Mouse (Mus musculus) stomach, embryonic 16.5 days (tissue): Measurements from ENCODE around the gene Trp53rkb. TPM values are rescaled to one million over a fixed set of nuclear protein-coding genes. Genes with fewer than 3 reads are reported as not detected.

Experiments
- ATAC-seq: fragments of 200-750 bp; cut with Nextera tagmentation; 2 replicates; pipeline ENCODE4 v1.8.0; 2017; ENCODE audit warnings: moderate number of reproducible peaks, moderate TSS enrichment; ENCODE audit not compliant: insufficient read depth, low FRiP score
- H3K27ac ChIP-seq: fragments of 300-500 bp; sonication (generic); 2 replicates; pipeline ENCODE4 v1.5.1; 2014; ENCODE audit warnings: low read length
- H3K27me3 ChIP-seq: fragments of 300-500 bp; sonication (generic); 2 replicates; pipeline ENCODE4 v1.6.1; 2014; ENCODE audit warnings: low read length, control low read depth, mixed read lengths; ENCODE audit not compliant: control insufficient read depth, insufficient read depth
- H3K36me3 ChIP-seq: fragments of 300-500 bp; sonication (generic); 2 replicates; pipeline ENCODE4 v1.6.1; 2014; ENCODE audit warnings: low read length; ENCODE audit not compliant: control insufficient read depth, insufficient read depth
- H3K4me1 ChIP-seq: fragments of 300-500 bp; sonication (generic); 2 replicates; pipeline ENCODE4 v1.6.1; 2014; ENCODE audit warnings: low read length, control low read depth, mixed read lengths; ENCODE audit not compliant: control insufficient read depth, insufficient read depth
- H3K4me2 ChIP-seq: fragments of 300-500 bp; sonication (generic); 2 replicates; pipeline ENCODE4 v1.6.1; 2014; ENCODE audit warnings: low read depth, low read length, mixed read lengths
- H3K4me3 ChIP-seq: fragments of 300-500 bp; sonication (generic); replicated peaks from 2 replicates; pipeline ENCODE4 v1.5.1; 2014; ENCODE audit warnings: mild to moderate bottlenecking, low read length
- H3K9ac ChIP-seq: fragments of 300-500 bp; sonication (generic); 2 replicates; pipeline ENCODE4 v1.6.1; 2014; ENCODE audit warnings: low read length
- H3K9me3 ChIP-seq: fragments of 300-500 bp; sonication (generic); replicated peaks from 2 replicates; pipeline ENCODE4 v1.6.1; 2016; ENCODE audit warnings: low read length, control low read depth; ENCODE audit not compliant: control insufficient read depth
- WGBS: fragments of 180-500 bp; shearing (Covaris S2); extraction: QIAGEN DNeasy Blood & Tissue Kit; methylation state at CpG from one replicate; pipeline ENCODE4 v1.1.7; 2014; 5-methylcytosine and 5-hydroxymethylcytosine counted together
- polyA plus RNA-seq: library from polyadenylated mRNA; unstranded; fragments of >200 nt; fragmentation: Nextera tagmentation; extraction: Ambion mirVana; gene quantifications from 2 replicates; pipeline ENCODE4 v1.2.1, GENCODE M21; 2015

The Trp53rkb gene
- polyA plus RNA-seq, 1 experiment from 2014 or later = 5.3 TPM

GRCm38 (mm10) chr2:166821406-166821805 lies 29.1 kb downstream of the Trp53rkb start:
- no peaks in the 10 kb centered on the region; the same call in 1 of the 2 replicates for H3K9me3 ChIP-seq
- no peak overlapping the region for H3K9ac ChIP-seq
- no peaks in the 10 kb centered on the region for H3K27me3 ChIP-seq
- 88% methylated on average over 3 of the region's 3 CpGs for WGBS
- ATAC-seq = no peak
- H3K4me3 ChIP-seq = no peak overlapping the region
- no peaks in the 10 kb centered on the region for H3K36me3 ChIP-seq
- H3K27ac ChIP-seq = no peak overlapping the region
- H3K4me2 ChIP-seq = no peak overlapping the region
- 0 out of 2 replicates have a peak, but pooled peaks cover 7% of the 10 kb centered on the region for H3K4me1 ChIP-seq

GRCm38 (mm10) chr2:166822119-166822826 lies 29.9 kb downstream of the Trp53rkb start:
- Histone ChIP-seq H3K9ac (no peak overlapping the region), H3K4me2 (no peak overlapping the region), H3K27me3 (no peaks in the 10 kb centered on the region), H3K36me3 (no peaks in the 10 kb centered on the region), H3K9me3 (no peaks in the 10 kb centered on the region; the same call in 1 of the 2 replicates), H3K4me1 (0 out of 2 replicates have a peak, but pooled peaks cover 7% of the 10 kb centered on the region), H3K27ac (0 out of 2 replicates have a peak overlapping the region, but pooled peaks have one; percentile 8), H3K4me3 (no peak overlapping the region)
- 52% methylated on average over 10 of the region's 10 CpGs for whole genome bisulfite sequencing
- peak; percentile 76 for ATAC-seq

GRCm38 (mm10) chr2:166822901-166823300 lies 30.6 kb downstream of the Trp53rkb start:
- WGBS = 81% methylated on average over 2 of the region's 2 CpGs
- H3K4me1 ChIP-seq = 0 out of 2 replicates have a peak, but pooled peaks cover 7% of the 10 kb centered on the region
- no peak overlapping the region for H3K4me2 ChIP-seq
- no peaks in the 10 kb centered on the region for H3K27me3 ChIP-seq
- H3K27ac ChIP-seq = 0 out of 2 replicates have a peak overlapping the region, but pooled peaks have one; percentile 8
- no peaks in the 10 kb centered on the region for H3K36me3 ChIP-seq
- no peak overlapping the region for H3K4me3 ChIP-seq
- no peak for ATAC-seq
- no peak overlapping the region for H3K9ac ChIP-seq
- H3K9me3 ChIP-seq = no peaks in the 10 kb centered on the region

GRCm38 (mm10) chr2:166824386-166824785 lies 32.1 kb downstream of the Trp53rkb start:
- Histone ChIP-seq H3K9ac (no peak overlapping the region), H3K36me3 (no peaks in the 10 kb centered on the region), H3K4me1 (0 out of 2 replicates have a peak, but pooled peaks cover 5% of the 10 kb centered on the region), H3K9me3 (no peaks in the 10 kb centered on the region), H3K27me3 (no peaks in the 10 kb centered on the region), H3K4me3 (no peak overlapping the region), H3K4me2 (no peak overlapping the region), H3K27ac (no peak overlapping the region)
- ATAC-seq = no peak
- WGBS = 76% methylated on average over 5 of the region's 5 CpGs

GRCm38 (mm10) chr2:166824998-166825397 lies 32.7 kb downstream of the Trp53rkb start:
- Histone ChIP-seq H3K36me3 (no peaks in the 10 kb centered on the region), H3K4me2 (no peak overlapping the region), H3K4me1 (0 out of 2 replicates have a peak, but pooled peaks cover 3% of the 10 kb centered on the region), H3K4me3 (no peak overlapping the region), H3K27me3 (no peaks in the 10 kb centered on the region), H3K9me3 (no peaks in the 10 kb centered on the region), H3K9ac (no peak overlapping the region), H3K27ac (no peak overlapping the region)
- no peak for ATAC-seq
- WGBS = 89% methylated on average over 5 of the region's 5 CpGs

- Histone ChIP-seq H3K4me3 (no peak overlapping the region), H3K36me3 (no peaks in the 10 kb centered on the region), H3K9me3 (no peaks in the 10 kb centered on the region), H3K4me2 (no peak overlapping the region), H3K4me1 (no peaks in the 10 kb centered on the region), H3K9ac (no peak overlapping the region), H3K27me3 (no peaks in the 10 kb centered on the region), H3K27ac (no peak overlapping the region)
- no peak for ATAC-seq
- WGBS = 85% methylated on average over 8 of the region's 8 CpGs
These were observed 34.3 kb downstream of the Trp53rkb start for GRCm38 (mm10) chr2:166826491-166827224.

- H3K9me3 ChIP-seq = no peaks in the 10 kb centered on the region
These were observed 36.0 kb downstream of the Trp53rkb start for GRCm38 (mm10) chr2:166828306-166828705.

GRCm38 (mm10) chr2:166830350-166830749 lies 38.0 kb downstream of the Trp53rkb start:
- WGBS = 64% methylated on average over 5 of the region's 5 CpGs
- peak; percentile 56; the same call in 1 of the 2 replicates for ATAC-seq
- no peak overlapping the region for H3K9ac ChIP-seq
- H3K4me2 ChIP-seq = no peak overlapping the region
- H3K9me3 ChIP-seq = no peaks in the 10 kb centered on the region
- no peak overlapping the region for H3K4me3 ChIP-seq
- H3K36me3 ChIP-seq = no peaks in the 10 kb centered on the region
- H3K27ac ChIP-seq = peak overlapping the region; percentile 19; the same call in 1 of the 2 replicates
- H3K4me1 ChIP-seq = no peaks in the 10 kb centered on the region
- no peaks in the 10 kb centered on the region for H3K27me3 ChIP-seq

More at GRCm38 (mm10) chr2:166828306-166828705, 36.0 kb downstream of the Trp53rkb start:
- WGBS = 88% methylated on average over 12 of the region's 12 CpGs
- no peak overlapping the region for H3K27ac ChIP-seq
- no peak overlapping the region for H3K9ac ChIP-seq
- no peak for ATAC-seq
- no peak overlapping the region for H3K4me3 ChIP-seq
- no peak overlapping the region for H3K4me2 ChIP-seq
- H3K4me1 ChIP-seq = no peaks in the 10 kb centered on the region
- no peaks in the 10 kb centered on the region for H3K36me3 ChIP-seq
- no peaks in the 10 kb centered on the region for H3K27me3 ChIP-seq

GRCm38 (mm10) chr2:166834091-166834490 lies 41.8 kb downstream of the Trp53rkb start:
- Histone ChIP-seq H3K4me2 (no peak overlapping the region), H3K4me1 (no peaks in the 10 kb centered on the region), H3K9ac (no peak overlapping the region), H3K27ac (no peak overlapping the region), H3K4me3 (no peak overlapping the region), H3K27me3 (no peaks in the 10 kb centered on the region), H3K9me3 (no peaks in the 10 kb centered on the region), H3K36me3 (peaks cover 4% of the 10 kb centered on the region)
- no peak for ATAC-seq
- 92% methylated on average over 2 of the region's 2 CpGs for WGBS
